Mouse (Mus musculus): Measurements from ENCODE around the gene B3galt1. TPM values are rescaled to one million over a fixed set of nuclear protein-coding genes. Genes with fewer than 3 reads are reported as not detected.

Gene B3galt1
- polyA plus RNA-seq, 1 experiment from 2014 or later: 6.5 TPM

DNA sequence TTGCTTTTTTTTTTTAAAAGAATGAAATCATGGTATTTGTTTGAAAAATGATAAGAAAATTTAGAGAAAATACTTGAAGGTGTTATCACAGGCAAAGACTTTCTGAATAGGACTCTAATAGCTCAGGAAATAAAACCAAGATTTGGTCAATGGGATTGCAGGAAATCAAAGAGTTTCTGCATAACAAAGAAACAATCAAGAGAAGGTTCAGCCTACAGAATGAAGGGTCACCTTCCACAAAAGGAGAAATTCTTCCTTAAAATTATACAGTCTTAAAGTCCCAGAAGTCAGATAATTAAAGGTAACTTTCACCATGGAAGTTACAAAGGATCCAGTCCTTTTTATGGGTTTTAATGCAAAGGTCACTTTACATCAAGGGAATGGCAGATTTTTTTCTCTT, 24.7 kb downstream of the B3galt1 start:
- ATAC-seq (replicated peaks; ENCODE audit: low FRiP score): no peak
- no peaks in the 10 kb centered on the region for H3K36me3 ChIP-seq

DNA sequence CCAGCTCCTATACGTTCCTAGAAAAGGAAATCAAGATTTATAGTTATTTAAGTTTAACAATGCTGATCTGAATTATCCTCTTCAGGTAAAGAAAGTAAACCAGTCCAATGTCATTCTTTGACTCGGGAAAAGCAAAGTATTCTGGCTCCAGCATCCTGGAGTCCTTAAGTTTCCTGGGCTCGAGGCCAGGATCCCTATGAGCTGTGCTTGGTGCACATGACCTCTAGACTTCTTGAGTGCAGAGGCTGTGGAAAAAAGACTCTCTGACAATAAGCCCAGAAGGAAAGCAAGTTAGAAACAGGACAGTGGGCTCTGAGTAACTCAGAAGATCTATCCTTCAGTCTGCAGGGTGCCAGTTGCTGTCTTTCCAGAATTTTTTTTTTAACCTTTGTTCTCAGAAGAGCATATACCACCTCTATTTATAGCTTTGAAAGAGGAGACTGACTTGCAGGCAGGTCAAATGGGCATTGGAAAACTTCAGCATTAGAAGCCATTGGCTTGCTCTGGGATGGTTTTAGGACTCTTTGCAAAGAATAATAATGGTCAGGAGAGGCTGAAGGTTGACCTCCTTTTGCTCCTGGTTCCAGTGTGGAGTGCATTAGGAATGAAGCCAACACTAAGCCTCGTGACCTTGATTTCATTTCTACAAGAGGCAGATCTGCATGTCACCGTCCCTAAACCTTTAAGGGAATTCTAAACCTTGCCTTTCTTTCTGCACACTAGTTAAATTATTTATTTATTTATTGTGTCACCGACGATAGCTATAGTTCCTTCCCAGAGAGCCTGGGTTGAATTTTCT, 26.4 kb downstream of the B3galt1 start:
- Histone ChIP-seq H3K9me3 (replicated peaks) (no peaks in the 10 kb centered on the region), H3K27ac (no peak overlapping the region), H3K4me2 (no peak overlapping the region), H3K4me1 (no peaks in the 10 kb centered on the region), H3K4me3 (replicated peaks) (no peak overlapping the region), H3K36me3 (no peaks in the 10 kb centered on the region), H3K9ac (no peak overlapping the region), H3K27me3 (no peaks in the 10 kb centered on the region)
- 69% methylated on average over 7 of the region's 7 CpGs for WGBS
- no peak for ATAC-seq (replicated peaks; ENCODE audit: low FRiP score)

More for the DNA sequence above, 24.7 kb downstream of the B3galt1 start:
- Histone ChIP-seq H3K27ac (no peak overlapping the region), H3K4me1 (no peaks in the 10 kb centered on the region), H3K27me3 (no peaks in the 10 kb centered on the region), H3K4me2 (no peak overlapping the region), H3K4me3 (replicated peaks) (no peak overlapping the region), H3K9ac (no peak overlapping the region), H3K9me3 (replicated peaks) (no peaks in the 10 kb centered on the region)

DNA sequence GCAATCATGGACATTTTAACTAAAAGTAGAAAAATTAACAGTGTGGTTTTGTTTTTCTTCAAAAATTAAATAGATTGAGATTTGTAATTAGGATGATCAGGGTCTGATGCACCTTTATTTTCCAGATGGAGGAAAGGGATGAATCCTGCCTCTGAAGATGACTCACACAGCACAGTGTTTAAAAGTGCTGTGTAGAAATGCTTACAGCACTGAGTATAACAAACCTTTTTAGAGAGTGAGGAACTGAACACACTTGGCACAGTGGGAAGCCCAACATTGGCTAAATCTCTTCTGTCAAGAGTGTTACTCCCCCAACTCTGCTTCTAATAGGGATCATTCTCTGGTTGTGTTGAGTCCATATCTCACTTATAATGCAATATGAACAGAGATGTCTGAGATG, 57.2 kb downstream of the B3galt1 start:
- Histone ChIP-seq H3K4me3 (replicated peaks) (no peak overlapping the region), H3K27me3 (no peaks in the 10 kb centered on the region), H3K27ac (no peak overlapping the region), H3K4me1 (no peaks in the 10 kb centered on the region), H3K9me3 (replicated peaks) (no peaks in the 10 kb centered on the region), H3K9ac (no peak overlapping the region), H3K4me2 (no peak overlapping the region), H3K36me3 (no peaks in the 10 kb centered on the region)
- ATAC-seq (replicated peaks; ENCODE audit: low FRiP score): no peak

DNA sequence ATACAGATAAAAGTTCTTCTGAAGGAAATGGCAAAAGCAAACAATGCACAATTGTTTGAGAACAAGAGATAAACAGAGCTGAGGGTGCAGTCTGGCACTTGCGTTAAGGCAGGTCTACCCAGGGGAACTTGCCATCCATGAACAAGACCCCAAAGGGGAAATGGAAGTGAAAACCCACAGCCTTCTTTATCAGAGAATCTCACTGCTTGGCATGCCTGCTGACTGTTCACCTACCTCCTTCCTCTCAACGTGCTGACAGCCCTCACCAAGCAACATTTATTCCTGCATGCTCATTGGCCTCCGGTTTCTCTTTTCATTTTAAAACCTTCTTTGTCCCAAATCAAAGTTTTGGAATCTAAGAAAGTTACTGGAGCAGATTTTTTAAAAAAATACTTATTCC, 62.0 kb downstream of the B3galt1 start:
- no peak overlapping the region for H3K27ac ChIP-seq
- no peaks in the 10 kb centered on the region for H3K9me3 ChIP-seq (replicated peaks)
- H3K4me2 ChIP-seq: no peak overlapping the region
- 0 out of 2 replicates have a peak, but pooled peaks cover 2% of the 10 kb centered on the region for H3K4me1 ChIP-seq
- WGBS: 62% methylated on average over 3 of the region's 3 CpGs
- H3K27me3 ChIP-seq: no peaks in the 10 kb centered on the region
- H3K4me3 ChIP-seq (replicated peaks): no peak overlapping the region
- no peak for ATAC-seq (replicated peaks; ENCODE audit: low FRiP score)
- H3K36me3 ChIP-seq: no peaks in the 10 kb centered on the region
- H3K9ac ChIP-seq: no peak overlapping the region

DNA sequence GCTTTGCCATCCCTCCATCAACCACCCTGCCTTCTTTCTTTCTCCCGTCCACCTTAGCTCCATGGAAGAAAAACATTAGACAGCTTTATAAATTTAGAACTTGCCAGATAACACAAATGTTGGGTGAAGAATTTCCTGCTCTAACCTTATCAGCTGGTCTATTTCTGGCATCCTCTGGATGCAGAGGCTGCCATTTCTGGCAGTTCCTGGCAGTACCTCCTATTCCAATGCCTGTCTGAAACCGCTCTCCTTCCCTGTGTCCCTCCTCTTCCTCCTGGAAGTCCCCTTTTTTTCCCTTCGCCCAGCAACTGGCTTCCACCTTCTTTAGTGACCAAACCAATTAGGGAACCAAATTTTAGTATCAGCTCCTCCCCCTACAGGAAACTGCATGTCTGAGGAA, 62.6 kb downstream of the B3galt1 start:
- Histone ChIP-seq H3K4me1 (0 out of 2 replicates have a peak, but pooled peaks cover 2% of the 10 kb centered on the region), H3K4me3 (replicated peaks) (no peak overlapping the region), H3K36me3 (no peaks in the 10 kb centered on the region), H3K27me3 (no peaks in the 10 kb centered on the region), H3K27ac (no peak overlapping the region), H3K9ac (no peak overlapping the region), H3K4me2 (no peak overlapping the region), H3K9me3 (replicated peaks) (no peaks in the 10 kb centered on the region)
- 75% methylated on average over 3 of the region's 3 CpGs for WGBS
- ATAC-seq (replicated peaks; ENCODE audit: low FRiP score): no peak

DNA sequence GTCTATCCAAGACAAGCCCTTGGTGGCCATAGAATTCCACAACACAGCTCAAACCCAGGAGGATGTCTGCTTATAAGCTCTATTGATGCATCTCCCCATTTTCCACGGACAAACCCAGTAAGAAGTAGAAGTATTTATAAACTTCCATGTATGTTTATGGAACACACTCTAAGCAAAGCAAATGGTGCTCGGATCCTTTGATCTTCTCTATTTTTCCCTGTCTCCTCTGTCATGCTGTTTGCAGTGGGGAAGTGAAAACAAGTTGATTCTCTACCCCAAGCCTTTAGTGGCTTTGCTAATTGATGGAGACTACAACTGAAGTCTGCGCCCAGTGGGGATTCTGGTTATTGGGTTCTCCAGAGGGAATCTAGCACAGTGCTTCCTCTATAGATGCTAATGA, 89.2 kb downstream of the B3galt1 start:
- Histone ChIP-seq H3K9me3 (replicated peaks) (no peaks in the 10 kb centered on the region), H3K4me3 (replicated peaks) (no peak overlapping the region), H3K4me2 (no peak overlapping the region), H3K9ac (no peak overlapping the region), H3K27me3 (no peaks in the 10 kb centered on the region), H3K36me3 (no peaks in the 10 kb centered on the region), H3K27ac (no peak overlapping the region), H3K4me1 (no peaks in the 10 kb centered on the region)
- 71% methylated on average over 3 of the region's 3 CpGs for WGBS
- no peak for ATAC-seq (replicated peaks; ENCODE audit: low FRiP score)

DNA sequence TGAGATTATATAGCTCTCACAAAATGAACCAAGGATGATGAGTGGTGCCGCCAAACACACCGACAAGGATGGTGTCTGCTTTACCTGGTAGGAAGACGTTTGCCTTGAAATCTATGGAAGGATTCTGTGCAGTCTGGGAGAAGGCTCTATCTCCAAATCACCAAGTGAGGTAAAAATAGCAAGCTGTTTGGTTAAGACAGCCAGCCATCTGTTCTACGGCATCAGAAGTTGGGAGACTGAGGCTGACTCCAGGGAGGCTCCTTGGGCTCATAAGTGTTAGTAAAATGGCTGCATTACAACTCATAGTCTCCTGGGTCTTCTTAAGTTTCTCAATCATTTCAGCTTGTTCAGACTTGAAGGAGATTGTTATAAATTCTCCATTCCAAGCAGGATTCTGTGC, 91.7 kb downstream of the B3galt1 start:
- no peak for ATAC-seq (replicated peaks; ENCODE audit: low FRiP score)
- no peaks in the 10 kb centered on the region for H3K9me3 ChIP-seq (replicated peaks)
- H3K27ac ChIP-seq: no peak overlapping the region
- H3K4me2 ChIP-seq: no peak overlapping the region
- no peak overlapping the region for H3K9ac ChIP-seq
- no peak overlapping the region for H3K4me3 ChIP-seq (replicated peaks)
- 81% methylated on average over 4 of the region's 4 CpGs for WGBS
- H3K4me1 ChIP-seq: no peaks in the 10 kb centered on the region
- H3K27me3 ChIP-seq: no peaks in the 10 kb centered on the region
- no peaks in the 10 kb centered on the region for H3K36me3 ChIP-seq

DNA sequence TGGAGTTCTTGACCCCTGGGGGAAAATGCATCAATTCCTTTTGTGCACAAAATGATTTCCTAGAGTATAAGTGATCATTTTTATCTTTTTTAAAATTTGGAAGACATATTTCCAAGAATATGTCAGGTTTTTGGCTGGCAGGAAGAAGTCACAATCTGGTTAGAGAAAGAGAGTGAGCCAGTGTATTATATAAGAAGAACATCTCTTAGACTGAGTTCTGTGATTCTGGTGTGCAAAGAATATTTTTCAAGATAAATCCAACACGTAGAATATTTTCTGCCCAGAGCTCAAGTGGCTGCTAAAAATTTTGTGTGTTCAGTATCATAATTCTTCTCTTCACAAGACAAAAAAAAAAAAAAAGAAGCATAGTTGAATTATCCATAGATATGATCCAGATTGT, 92.4 kb downstream of the B3galt1 start:
- Histone ChIP-seq H3K4me2 (no peak overlapping the region), H3K4me1 (no peaks in the 10 kb centered on the region), H3K27ac (no peak overlapping the region), H3K9me3 (replicated peaks) (no peaks in the 10 kb centered on the region), H3K36me3 (no peaks in the 10 kb centered on the region), H3K9ac (no peak overlapping the region), H3K4me3 (replicated peaks) (no peak overlapping the region), H3K27me3 (no peaks in the 10 kb centered on the region)
- ATAC-seq (replicated peaks; ENCODE audit: low FRiP score): no peak
- 89% methylated on average over 1 of the region's 1 CpGs for WGBS

DNA sequence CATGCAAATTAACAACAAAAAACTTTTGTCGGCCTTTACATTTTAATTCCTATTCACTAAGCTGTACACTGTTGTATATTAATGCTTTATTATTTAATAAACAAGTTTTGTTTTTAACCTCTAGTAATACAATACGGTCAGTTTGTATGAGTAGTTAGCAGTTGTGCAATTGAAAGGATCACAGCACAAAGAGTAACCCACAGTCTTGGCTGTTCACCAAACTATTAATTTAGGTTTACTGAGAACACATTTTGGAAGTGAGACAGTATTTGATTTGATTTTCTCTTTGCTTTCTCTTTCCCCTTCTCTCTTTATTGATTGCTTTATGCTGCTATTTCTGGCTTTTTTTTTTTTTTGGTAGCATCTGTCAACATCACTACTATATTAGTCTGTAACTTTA, 106.0 kb downstream of the B3galt1 start:
- Histone ChIP-seq H3K4me3 (replicated peaks) (no peak overlapping the region), H3K9ac (no peak overlapping the region), H3K27ac (no peak overlapping the region), H3K4me1 (no peaks in the 10 kb centered on the region), H3K4me2 (no peak overlapping the region), H3K36me3 (no peaks in the 10 kb centered on the region), H3K9me3 (replicated peaks) (no peaks in the 10 kb centered on the region), H3K27me3 (no peaks in the 10 kb centered on the region)
- no peak for ATAC-seq (replicated peaks; ENCODE audit: low FRiP score)
- 83% methylated on average over 2 of the region's 2 CpGs for WGBS

DNA sequence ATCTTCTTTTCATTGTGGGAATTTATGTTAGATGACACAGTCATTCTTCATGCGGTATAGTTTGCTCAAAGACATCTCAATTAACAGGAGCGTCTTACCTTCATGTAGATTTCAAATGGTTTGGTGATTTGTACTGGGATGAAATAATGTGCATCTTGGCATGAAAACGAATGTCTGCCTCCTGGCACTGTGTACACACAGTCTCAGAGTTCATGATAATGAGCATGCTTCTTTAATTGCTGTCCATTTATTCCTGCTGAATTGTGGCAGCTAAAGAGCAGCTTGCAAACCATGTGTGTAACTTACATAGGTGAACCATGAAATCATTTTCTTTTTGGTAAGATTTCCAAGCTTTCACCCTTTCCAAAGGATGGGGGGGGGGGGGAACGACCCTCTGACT, 112.0 kb downstream of the B3galt1 start:
- H3K9me3 ChIP-seq (replicated peaks): no peaks in the 10 kb centered on the region
- no peak overlapping the region for H3K4me3 ChIP-seq (replicated peaks)
- 85% methylated on average over 4 of the region's 4 CpGs for WGBS
- no peak for ATAC-seq (replicated peaks; ENCODE audit: low FRiP score)
- no peak overlapping the region for H3K27ac ChIP-seq
- H3K4me2 ChIP-seq: no peak overlapping the region
- H3K4me1 ChIP-seq: no peaks in the 10 kb centered on the region
- H3K9ac ChIP-seq: no peak overlapping the region
- H3K27me3 ChIP-seq: no peaks in the 10 kb centered on the region
- H3K36me3 ChIP-seq: no peaks in the 10 kb centered on the region

DNA sequence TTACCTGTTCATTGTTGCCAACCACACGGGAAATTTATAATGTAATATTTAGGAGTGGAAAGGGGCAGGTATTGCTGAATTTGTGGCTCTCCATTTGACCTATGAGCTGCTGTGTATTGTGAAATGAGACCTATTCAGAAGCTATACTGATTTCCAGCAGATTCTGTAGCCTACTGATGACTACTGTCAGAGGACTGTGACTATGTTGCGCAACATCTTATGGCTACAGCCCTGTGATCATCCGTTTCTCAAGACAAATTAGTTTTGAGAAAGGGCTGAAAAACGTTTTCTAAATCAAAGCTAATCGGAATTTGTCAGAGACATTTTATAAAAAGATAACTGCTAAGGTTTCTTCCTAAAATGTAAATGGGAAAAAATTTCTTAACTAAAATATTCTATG, 158.6 kb downstream of the B3galt1 start:
- Histone ChIP-seq H3K36me3 (no peaks in the 10 kb centered on the region), H3K27ac (no peak overlapping the region), H3K27me3 (no peaks in the 10 kb centered on the region), H3K4me3 (replicated peaks) (no peak overlapping the region), H3K4me1 (no peaks in the 10 kb centered on the region), H3K4me2 (no peak overlapping the region), H3K9me3 (replicated peaks) (no peaks in the 10 kb centered on the region), H3K9ac (no peak overlapping the region)
- no peak for ATAC-seq (replicated peaks; ENCODE audit: low FRiP score)
- WGBS: 87% methylated on average over 5 of the region's 5 CpGs

DNA sequence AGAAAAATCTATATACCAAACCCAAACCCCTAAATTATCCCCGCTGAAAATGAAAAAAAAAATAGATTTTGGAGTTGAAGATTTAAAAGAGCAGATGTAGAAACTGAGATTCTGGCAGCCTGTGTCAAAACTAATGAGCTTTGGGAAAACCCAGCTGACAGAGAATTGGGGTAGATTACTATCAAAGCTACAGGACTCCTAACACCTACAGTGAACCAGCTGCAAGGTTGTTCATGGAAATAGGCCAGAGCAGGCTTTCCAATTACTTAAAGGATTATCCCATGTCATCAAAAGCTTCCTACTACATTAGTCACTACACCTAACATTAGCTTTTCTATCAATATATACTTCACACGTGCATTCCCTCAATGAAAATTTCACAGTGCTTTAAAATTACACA, 165.1 kb downstream of the B3galt1 start:
- Histone ChIP-seq H3K4me2 (no peak overlapping the region), H3K27me3 (no peaks in the 10 kb centered on the region), H3K4me1 (no peaks in the 10 kb centered on the region), H3K4me3 (replicated peaks) (no peak overlapping the region), H3K36me3 (no peaks in the 10 kb centered on the region), H3K9ac (no peak overlapping the region), H3K9me3 (replicated peaks) (no peaks in the 10 kb centered on the region), H3K27ac (no peak overlapping the region)
- no peak for ATAC-seq (replicated peaks; ENCODE audit: low FRiP score)
- WGBS: 83% methylated on average over 2 of the region's 2 CpGs

DNA sequence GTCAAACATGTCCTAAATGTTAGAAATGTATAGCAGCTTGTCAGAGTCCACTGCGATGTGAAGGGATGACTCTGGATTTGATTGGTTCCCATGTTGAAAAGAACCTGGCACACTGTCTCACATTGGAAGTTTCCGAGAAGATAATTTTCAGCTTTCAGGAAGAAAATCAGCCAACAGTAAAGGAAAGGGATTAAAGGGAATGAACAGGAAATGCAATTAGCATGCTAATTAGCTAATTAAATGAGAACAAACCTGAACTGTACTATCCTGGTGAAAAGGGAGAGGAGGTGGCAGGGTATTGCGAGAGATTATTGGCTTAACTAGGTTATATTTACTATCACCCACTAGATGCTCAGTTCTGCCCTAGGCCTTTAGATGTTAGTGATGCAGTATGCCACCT, 185.9 kb downstream of the B3galt1 start:
- H3K36me3 ChIP-seq: no peaks in the 10 kb centered on the region
- H3K27ac ChIP-seq: no peak overlapping the region
- WGBS: 80% methylated on average over 3 of the region's 3 CpGs

More for the DNA sequence above, 185.9 kb downstream of the B3galt1 start:
- Histone ChIP-seq H3K4me2 (no peak overlapping the region), H3K27me3 (no peaks in the 10 kb centered on the region), H3K9ac (no peak overlapping the region), H3K4me1 (no peaks in the 10 kb centered on the region), H3K4me3 (replicated peaks) (no peak overlapping the region), H3K9me3 (replicated peaks) (no peaks in the 10 kb centered on the region)
- no peak for ATAC-seq (replicated peaks; ENCODE audit: low FRiP score)
